Mouse (Mus musculus) liver, embryonic 14.5 days (tissue): ENCODE results near the gene Prox2. TPM values are rescaled to one million over a fixed set of nuclear protein-coding genes. Genes with fewer than 3 reads are reported as not detected.
A peak's percentile ranks its signal among the peaks of the same experiment; 100 is the strongest.

Experiments
- ATAC-seq: fragments of 200-750 bp; cut with Nextera tagmentation; 2 replicates; pipeline ENCODE4 v1.8.0; 2017; ENCODE audit warnings: moderate number of reproducible peaks, mild to moderate bottlenecking, moderate library complexity; ENCODE audit not compliant: insufficient read depth
- DNase-seq, 3 experiments: peaks; one replicate each; pipeline ENCODE4 v3.0.0-alpha.2; 2012 to 2013; ENCODE audit warnings: low read depth in 3 of 3, low spot score in 3 of 3
- H3K27ac ChIP-seq: fragments of 300-500 bp; sonication (generic); 2 replicates; pipeline ENCODE4 v1.5.1; 2014; ENCODE audit warnings: moderate library complexity, mild to moderate bottlenecking, control low read depth, inconsistent platforms
- H3K27me3 ChIP-seq: fragments of 300-500 bp; sonication (generic); 2 replicates; pipeline ENCODE4 v1.6.1; 2014; ENCODE audit warnings: mild to moderate bottlenecking, low read length, moderate library complexity; ENCODE audit not compliant: control insufficient read depth, insufficient read depth
- H3K36me3 ChIP-seq: fragments of 300-500 bp; sonication (generic); replicated peaks from 2 replicates; pipeline ENCODE4 v1.6.1; 2014; ENCODE audit warnings: low read depth; ENCODE audit not compliant: control insufficient read depth, insufficient read depth
- H3K4me1 ChIP-seq, 2 experiments: fragments of 200-500 bp in 1 of 2; fragments of 300-500 bp in 1 of 2; sonication (generic) in 1 of 2; replicated peaks; 2 replicates each; pipeline ENCODE4 v1.6.1; 2012 to 2014; ENCODE audit warnings: antibody characterized with exemption in 1 of 2, inconsistent platforms in 1 of 2, low read length in 1 of 2; ENCODE audit not compliant: control insufficient read depth in 2 of 2, insufficient read depth in 2 of 2
- H3K4me2 ChIP-seq: fragments of 300-500 bp; sonication (generic); 2 replicates; pipeline ENCODE4 v1.6.1; 2014; ENCODE audit warnings: low read depth, mild to moderate bottlenecking, control low read depth, moderate library complexity
- H3K4me3 ChIP-seq, 2 experiments: fragments of 200-500 bp in 1 of 2; fragments of 300-500 bp in 1 of 2; sonication (generic) in 1 of 2; 2 replicates each; pipeline ENCODE4 v1.5.1; 2012 to 2014; ENCODE audit warnings: low read depth in 2 of 2, low read length in 2 of 2, mild to moderate bottlenecking in 2 of 2, control low read depth in 1 of 2, inconsistent platforms in 1 of 2, moderate library complexity in 1 of 2; ENCODE audit not compliant: insufficient read depth in 1 of 2
- H3K9ac ChIP-seq: fragments of 300-500 bp; sonication (generic); replicated peaks from 2 replicates; pipeline ENCODE4 v1.6.1; 2014; ENCODE audit warnings: mild to moderate bottlenecking, control low read depth, moderate library complexity
- H3K9me3 ChIP-seq: fragments of 300-500 bp; sonication (generic); 2 replicates; pipeline ENCODE4 v1.6.1; 2016; ENCODE audit warnings: low read length, mixed read lengths; ENCODE audit not compliant: control insufficient read depth
- CTCF ChIP-seq: IDR thresholded peaks from 2 replicates; pipeline ENCODE4 v1.5.1; 2016; ENCODE audit warnings: antibody characterized with exemption, low read depth, control low read depth
- EP300 ChIP-seq: IDR thresholded peaks from 2 replicates; pipeline ENCODE4 v1.6.1; 2016; ENCODE audit warnings: antibody characterized with exemption, low read depth
- WGBS: fragments of 180-500 bp; shearing (Covaris S2); extraction: QIAGEN DNeasy Blood & Tissue Kit; methylation state at CpG from one replicate; pipeline ENCODE4 v1.1.7; 2014; ENCODE audit not compliant: insufficient replicate concordance; 5-methylcytosine and 5-hydroxymethylcytosine counted together
- polyA plus RNA-seq, 2 experiments: library from polyadenylated mRNA; depleted of rRNA in 1 of 2; stranded (reverse) in 1 of 2; unstranded in 1 of 2; fragments of >200 nt; fragmentation: Nextera tagmentation in 1 of 2; extraction: Ambion mirVana in 1 of 2; gene quantifications; 2 replicates each; pipeline versions ENCODE4 v1.2.1 to v1.2.3; 2012 to 2014

Prox2 gene
- polyA plus RNA-seq, 2 experiments = 1.2 to 2.8 TPM

DNA sequence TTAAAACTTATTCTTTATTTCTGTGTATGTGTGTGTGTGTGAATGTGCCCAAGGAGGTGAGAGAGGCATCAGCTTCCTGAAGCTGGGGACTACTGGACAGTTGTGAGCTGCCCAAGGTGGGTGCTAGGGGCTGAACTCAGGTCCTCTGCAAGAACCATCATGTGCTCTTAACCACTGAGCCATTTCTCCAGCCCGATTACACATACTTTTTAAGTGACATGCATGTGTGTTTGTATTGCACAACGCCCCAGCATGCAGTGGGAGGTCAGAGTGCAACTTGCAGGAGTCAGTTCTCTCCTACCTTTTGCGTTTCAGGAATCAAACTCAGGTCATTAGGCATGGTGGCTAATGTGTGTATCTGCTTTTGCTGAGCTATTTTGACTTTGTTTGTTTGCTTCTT lies 42.5 kb upstream of the Prox2 start:
- DNase-seq (peak in 2 of 3 experiments; percentile 18 to 19), ATAC-seq (no peak)
- TF ChIP-seq EP300 (no peak), CTCF (no peak)
- 41% methylated on average over 3 of the region's 3 CpGs for WGBS
- Histone ChIP-seq H3K4me1 (peaks cover 0 to 6% of the 10 kb centered on the region in 2 experiments; a peak in 2 of 4 replicates), H3K27ac (no peak overlapping the region), H3K27me3 (no peaks in the 10 kb centered on the region; the same call in 1 of the 2 replicates), H3K4me3 (no peak overlapping the region), H3K9me3 (no peaks in the 10 kb centered on the region), H3K9ac (no peak overlapping the region), H3K36me3 (no peaks in the 10 kb centered on the region), H3K4me2 (no peak overlapping the region)

DNA sequence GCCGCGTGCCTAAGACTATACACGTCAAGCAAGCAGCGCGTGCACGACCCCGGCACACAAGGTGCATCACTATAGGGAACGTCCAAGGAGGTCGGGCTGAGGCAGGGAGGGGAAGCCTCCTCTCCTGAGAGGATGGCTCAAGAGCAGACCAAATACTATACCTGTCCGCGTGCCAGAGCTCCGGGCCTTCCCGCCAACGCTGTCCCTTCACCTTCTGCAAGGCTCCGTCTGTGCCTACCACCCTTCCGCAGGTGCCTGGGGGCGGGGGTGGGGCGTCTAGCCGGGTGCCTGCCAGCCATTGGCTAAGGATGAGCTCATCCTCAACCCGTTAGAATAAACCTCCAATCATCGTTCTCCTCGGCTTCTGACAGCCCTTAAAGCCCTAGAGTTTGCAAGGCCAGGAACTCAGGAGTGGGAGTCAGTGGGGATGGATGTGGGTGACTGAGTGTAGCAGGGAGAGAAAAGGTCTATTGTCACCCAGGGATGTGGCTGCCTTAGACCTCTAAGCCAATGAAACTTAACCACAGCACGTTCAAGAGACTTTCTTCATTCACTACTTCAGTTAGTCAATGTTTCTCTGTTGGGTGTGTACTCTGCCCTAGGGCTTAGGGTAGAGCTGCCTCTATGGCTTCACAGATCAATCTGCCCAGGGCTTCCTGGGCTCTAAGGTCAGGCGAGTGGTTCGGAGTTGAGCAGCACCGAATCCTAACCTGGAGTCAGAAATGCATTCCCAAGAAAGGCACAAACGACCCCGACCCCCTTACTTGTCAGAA lies 40.6 kb upstream of the Prox2 start, which contains the start of gene Rps6kl1:
Rps6kl1 (minus strand) TSS at position 263 of the 773 bp plus-strand sequence.
- H3K4me3 ChIP-seq = peak within 1 kb of the TSS in 1 of 2 experiments; percentile 28; a peak in 3 of 4 replicates
- no peaks in the 10 kb centered on the region for H3K36me3 ChIP-seq
- H3K9me3 ChIP-seq = no peaks in the 10 kb centered on the region
- TF ChIP-seq EP300 = no peak
- no peak for TF ChIP-seq CTCF
- peak within 1 kb of the TSS; percentile 63 for H3K4me2 ChIP-seq
- 14% methylated on average over 28 of the region's 28 CpGs for WGBS
- H3K4me1 ChIP-seq = peaks cover 0 to 6% of the 10 kb centered on the region in 2 experiments; a peak in 2 of 4 replicates
- DNase-seq (peak; percentile 19 to 28 (median 20)), ATAC-seq (peak; percentile 82; the same call in 1 of the 2 replicates)
- no peak within 1 kb of the TSS for H3K9ac ChIP-seq
- H3K27ac ChIP-seq = no peak within 1 kb of the TSS
- no peaks in the 10 kb centered on the region; the same call in 1 of the 2 replicates for H3K27me3 ChIP-seq

DNA sequence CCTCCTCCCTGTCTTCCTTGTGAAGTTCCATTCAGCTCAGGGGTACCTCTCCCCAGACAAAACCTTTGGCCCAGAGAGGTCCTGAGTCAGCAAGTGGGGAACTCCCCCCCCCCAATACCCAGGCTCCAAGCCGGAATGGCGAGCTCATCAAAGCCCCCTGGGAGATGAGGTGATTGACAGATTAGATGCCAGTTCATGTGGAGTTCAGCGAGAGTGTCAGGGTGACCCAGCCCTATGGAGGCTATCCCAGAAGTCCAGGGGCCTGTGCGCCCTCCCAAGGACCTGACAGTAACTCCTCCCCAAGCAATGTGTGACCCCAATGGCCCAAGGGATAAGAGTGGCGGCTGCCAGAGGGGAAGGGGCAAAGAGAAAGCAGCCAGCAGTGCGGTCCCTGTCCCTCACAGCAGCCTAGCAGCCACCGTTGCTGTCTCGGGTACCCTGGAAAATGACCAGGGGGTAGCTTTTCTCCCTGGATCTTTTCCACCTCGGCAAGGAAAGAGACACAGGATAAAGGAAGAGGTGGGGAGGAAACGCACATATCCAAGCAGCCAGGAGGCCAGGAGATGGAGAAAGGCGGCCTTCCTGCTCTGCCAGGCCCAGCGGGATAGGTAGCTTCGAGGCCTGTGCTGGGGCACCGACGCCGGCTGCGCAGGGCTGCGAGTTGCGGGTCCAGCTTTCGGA lies 39.9 kb upstream of the Prox2 start:
- Histone ChIP-seq H3K4me3 (peak overlapping the region in 1 of 2 experiments; percentile 28; a peak in 2 of 4 replicates), H3K9ac (no peak overlapping the region), H3K4me2 (peak overlapping the region; percentile 63), H3K9me3 (no peaks in the 10 kb centered on the region), H3K27ac (no peak overlapping the region), H3K36me3 (no peaks in the 10 kb centered on the region), H3K4me1 (peaks cover 0 to 6% of the 10 kb centered on the region in 2 experiments; a peak in 2 of 4 replicates), H3K27me3 (no peaks in the 10 kb centered on the region; the same call in 1 of the 2 replicates)
- peak; percentile 6; the same call in 1 of the 2 replicates for ATAC-seq
- TF ChIP-seq EP300 (no peak), CTCF (no peak)
- no peak for DNase-seq
- 17% methylated on average over 20 of the region's 20 CpGs for WGBS

DNA sequence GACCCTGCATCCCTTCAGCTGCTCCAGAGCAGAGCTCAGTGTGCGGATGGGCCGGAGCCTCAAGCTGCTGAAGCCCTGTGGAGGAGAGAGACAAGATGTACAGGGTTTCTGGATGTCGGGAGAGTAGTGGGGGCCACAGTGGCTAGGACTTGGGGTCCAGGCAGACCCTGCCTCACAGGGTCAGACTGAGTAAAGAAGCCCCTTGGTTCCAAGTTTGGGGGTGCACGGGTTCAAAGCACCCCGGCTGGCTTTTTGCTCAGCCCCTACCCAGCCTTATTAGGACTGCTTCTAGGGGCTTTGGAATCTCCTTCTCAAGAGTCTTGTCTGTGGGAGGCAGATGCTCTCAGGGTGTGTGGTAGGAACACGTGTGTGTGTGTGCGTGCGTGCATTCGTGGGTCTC lies 36.3 kb upstream of the Prox2 start:
- Histone ChIP-seq H3K4me3 (no peak overlapping the region), H3K4me2 (no peak overlapping the region), H3K9ac (no peak overlapping the region), H3K4me1 (peaks cover 0 to 6% of the 10 kb centered on the region in 2 experiments; a peak in 2 of 4 replicates), H3K27ac (no peak overlapping the region), H3K9me3 (no peaks in the 10 kb centered on the region), H3K27me3 (no peaks in the 10 kb centered on the region; the same call in 1 of the 2 replicates), H3K36me3 (no peaks in the 10 kb centered on the region)
- ATAC-seq (no peak), DNase-seq (no peak)
- 66% methylated on average over 9 of the region's 9 CpGs for WGBS
- no peak for TF ChIP-seq CTCF
- no peak for TF ChIP-seq EP300

DNA sequence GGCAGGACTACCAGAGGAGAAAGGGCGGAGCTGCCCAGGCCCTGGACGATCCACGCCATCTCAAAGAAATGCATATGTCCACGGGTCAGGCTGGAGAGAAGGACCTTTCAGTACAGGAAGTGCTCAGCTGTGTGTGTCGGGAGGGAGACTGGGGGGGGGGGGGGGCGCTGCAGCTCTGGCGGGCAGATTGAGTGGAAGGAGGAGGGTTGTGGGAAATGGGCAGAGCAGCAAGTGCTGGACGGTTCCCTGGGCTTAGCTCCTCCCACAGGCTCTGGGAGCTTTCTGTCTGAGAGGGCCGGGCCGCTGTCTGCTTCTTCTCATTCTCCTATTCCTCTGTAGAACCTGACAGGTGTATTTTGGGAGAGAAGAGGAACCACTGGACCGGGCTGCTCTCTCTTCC lies 35.8 kb upstream of the Prox2 start:
- Histone ChIP-seq H3K4me3 (no peak overlapping the region), H3K36me3 (no peaks in the 10 kb centered on the region), H3K9ac (no peak overlapping the region), H3K9me3 (no peaks in the 10 kb centered on the region), H3K27me3 (no peaks in the 10 kb centered on the region; the same call in 1 of the 2 replicates), H3K4me1 (peaks cover 0 to 2% of the 10 kb centered on the region in 2 experiments; a peak in 2 of 4 replicates), H3K27ac (no peak overlapping the region), H3K4me2 (no peak overlapping the region)
- ATAC-seq (no peak), DNase-seq (no peak)
- TF ChIP-seq EP300 (no peak), CTCF (no peak)
- 28% methylated on average over 10 of the region's 11 CpGs for WGBS
